Mouse (Mus musculus): ENCODE measurements around the gene Gm156.
"Not testable (repeated sequence)": the region's sequence is repeated elsewhere in the genome, so short reads cannot be mapped to it uniquely, and the experiment has no call there.

Gm156 gene

DNA sequence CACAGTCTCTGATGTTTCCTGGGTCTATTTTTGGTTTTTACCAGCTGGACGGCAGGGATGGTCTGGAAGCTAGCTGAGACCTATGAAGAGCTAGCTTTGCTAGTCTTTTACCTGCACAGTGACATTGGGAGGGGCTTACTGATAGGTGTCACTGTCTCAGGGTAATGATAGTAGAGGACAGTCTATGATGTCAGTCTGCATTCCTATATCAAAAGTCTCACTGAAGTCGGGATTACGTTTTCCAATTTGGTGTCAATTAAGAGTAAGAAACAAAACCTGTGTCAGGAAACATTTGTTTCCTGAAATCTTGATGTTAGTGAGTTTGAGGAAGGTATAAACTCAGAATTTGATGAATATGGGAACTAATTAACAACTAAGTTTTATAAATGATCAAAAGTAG, at the start of gene Gm156:
Gene Gm156 (minus strand): TSS at position 101 of the 400 bp plus-strand sequence.
- DNase-seq (ENCODE audit: low spot score in 2 of 2), result not testable (repeated sequence)

DNA sequence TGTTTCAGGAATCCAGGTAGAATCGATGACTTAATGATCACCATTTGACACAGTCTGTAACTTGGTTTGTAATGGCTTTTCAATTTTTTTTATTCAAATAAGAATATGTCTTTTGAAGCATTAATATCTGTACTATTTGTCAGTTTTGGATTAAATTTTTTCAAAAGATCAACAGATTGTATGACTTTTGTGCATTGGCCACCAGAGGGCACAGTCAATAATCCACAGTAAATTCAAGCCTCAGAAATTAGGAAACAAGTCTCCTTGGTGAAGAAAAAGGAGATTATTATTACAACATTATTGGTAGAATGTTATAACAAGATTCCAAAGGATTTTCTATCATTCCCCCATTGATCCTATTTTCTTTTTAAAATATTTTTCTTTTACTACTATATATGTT, 41.5 kb upstream of the Gm156 start:
- no peak for DNase-seq (ENCODE audit: low spot score in 2 of 2)

DNA sequence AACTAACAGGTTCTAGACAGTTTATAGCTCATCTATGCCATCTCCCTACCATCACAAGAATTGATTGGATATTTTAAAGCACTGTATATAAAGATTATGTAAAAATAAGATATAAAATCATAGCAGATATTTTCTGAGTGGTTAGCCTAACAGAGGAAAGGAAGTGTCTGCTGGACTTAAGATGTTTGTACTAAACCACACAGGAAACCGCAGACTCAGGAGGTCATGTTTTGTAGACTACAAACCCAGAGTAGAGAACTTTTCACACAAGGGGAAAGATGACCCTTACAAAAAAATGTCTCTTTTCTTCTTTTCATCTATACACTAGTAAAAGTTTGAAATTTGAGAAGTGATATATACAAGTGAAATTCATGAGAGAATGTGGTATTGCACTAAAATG, 39.9 kb upstream of the Gm156 start:
- DNase-seq (ENCODE audit: low spot score in 2 of 2), result no peak

DNA sequence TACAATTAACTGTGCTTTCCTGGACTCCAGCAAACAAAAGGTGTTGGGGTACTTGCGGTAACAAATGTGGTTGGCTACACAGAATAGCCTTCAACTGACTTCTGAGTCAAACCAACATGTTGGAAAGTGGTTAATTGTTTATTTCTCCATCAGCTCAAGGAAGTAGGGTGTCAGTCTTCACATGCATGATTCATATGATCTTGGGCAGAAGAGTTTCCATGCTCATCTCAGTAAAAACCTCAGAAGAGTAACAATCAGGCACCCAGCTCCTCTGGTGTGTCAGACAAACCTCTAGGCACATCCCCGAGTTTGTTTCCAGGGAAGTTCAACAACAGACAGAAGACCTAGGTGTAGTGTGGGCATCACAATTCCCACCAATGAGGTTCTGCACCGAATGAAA, 33.7 kb upstream of the Gm156 start:
- DNase-seq (ENCODE audit: low spot score in 2 of 2), result no peak

DNA sequence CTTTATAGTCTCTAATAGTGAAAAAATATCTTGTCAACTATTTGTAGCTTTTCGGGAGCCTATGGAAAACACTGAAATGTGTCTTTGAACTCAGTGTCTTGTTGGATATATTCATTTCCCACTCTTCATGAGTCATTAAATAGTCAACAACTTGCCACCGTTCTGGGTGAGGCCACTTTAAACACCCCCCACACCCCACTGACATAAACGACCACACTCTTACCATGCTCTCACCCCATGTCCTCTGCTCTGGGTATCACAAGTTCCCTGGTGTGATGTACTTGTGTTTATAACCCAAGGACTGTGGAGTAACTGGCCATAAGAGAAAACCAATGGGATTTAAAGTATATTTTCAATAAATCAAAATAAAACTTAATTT, 36.4 kb downstream of the Gm156 start:
- DNase-seq (ENCODE audit: low spot score in 2 of 2), result no peak

DNA sequence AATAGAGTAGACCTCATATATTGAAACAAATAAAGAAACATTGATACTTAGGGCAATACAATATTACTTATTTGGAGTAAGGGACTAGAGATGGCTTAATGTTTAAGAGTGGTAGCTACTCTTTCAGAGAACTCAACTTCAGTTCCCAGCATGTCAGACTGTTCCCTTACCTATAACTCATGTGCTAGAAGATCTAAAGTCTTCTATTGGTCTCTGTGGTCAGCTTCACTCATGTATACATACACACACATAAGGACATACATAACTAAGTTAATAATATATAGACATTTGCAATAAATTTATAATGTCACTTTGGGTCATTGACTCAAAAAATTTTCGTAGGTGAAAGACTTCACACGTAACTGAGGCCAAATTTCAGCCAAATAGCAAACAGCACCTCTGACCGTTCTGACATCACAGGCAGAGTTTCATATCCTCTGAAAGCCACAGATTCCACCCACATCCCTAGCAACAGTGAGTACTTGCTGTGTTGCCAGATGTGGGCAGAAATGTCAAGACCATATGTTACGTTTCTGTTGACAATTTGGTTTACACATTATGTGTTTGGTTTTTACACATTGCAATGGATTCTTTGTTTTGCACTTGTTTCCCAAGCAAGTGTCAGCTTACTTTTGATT, 36.9 kb downstream of the Gm156 start:
- DNase-seq (ENCODE audit: low spot score in 2 of 2), result no peak

DNA sequence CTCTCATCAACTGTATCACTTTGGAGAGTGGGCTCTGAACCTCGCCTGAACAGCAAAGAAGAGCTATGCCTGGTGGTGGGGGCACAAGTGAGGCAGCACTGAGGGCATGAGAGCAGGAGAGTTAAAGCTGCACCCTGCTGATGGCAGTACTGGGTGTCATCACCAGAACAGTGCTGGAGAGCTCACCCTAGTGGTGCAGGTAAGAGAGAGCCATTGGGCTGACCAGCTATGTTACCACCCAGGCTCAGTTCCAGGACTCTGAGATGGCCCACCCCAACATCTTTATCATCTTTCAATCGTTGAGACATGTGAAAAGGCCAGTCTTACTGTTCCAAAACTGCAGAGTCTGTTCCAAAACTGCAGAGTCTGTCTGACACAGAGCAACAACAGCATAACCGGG, 37.9 kb downstream of the Gm156 start:
- no peak for DNase-seq (ENCODE audit: low spot score in 2 of 2)

DNA sequence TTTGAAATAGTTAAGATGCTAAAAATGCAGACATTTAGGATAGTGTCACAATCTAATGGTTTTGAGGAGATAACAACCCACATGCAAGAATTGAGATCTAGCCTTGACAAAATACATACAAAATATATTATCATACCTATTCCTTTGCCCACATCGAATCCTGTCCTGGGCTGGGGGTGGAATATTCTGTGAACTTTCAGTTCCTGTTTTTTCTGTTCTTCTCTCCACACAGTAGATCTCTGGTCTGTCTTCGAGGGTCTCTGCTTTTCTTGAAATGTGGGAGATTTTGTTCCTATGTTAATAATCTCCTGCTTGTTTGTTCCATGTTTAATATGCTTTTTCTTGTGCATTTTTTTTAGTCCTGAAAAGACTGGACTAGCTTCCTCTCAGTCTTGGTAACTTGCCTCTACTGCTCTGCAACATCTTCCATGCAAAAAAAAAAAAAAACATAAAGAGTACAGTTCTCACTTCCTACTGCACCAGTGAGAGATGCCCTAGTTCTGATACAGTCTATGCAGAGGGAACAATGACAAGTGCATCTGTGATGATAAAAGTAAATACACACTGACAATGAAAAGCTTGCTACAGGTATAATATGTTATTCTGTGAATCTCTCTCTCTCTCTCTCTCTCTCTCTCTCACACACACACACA, 43.9 kb downstream of the Gm156 start, which contains the start of gene Klri2:
Gene Klri2 (minus strand): TSS at position 416 of the 653 bp plus-strand sequence.
- DNase-seq (ENCODE audit: low spot score in 2 of 2), result no peak

DNA sequence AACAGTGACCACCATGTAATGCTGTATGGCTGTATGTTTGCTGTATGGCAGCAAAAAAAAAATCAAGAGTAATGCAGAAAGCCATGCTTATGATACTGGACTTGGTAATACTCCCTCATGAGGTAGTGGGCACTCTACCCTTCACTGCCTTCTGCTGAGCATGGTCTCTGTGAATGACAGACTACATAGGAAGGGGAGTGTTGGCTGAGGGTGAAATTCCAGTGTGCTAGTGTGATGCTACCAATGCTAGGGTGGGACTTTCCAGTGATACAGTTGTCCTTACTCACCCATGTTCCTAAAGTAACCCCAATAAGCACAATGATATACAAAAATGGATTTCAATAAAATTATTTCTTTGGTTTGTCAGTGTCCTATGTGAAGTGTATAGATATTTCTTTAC, 47.7 kb downstream of the Gm156 start:
- DNase-seq (ENCODE audit: low spot score in 2 of 2), result no peak

DNA sequence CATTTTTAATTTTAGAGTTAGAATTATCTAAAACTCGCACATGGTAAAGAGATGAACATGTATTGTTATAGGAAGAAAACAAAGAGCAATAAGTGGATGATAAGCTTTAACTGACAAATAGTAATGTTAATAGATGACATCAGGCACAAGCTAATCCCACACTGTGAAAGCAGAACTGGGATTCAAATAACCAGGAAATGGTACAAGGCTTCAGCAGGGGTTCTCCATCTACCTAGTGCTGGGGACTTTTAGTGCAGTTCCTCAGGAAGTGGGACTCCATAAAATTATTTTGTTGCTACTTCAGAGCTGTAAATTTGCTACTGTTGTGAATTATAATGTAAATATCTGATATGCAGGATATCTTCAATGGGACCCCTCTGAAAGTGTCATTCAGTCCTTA, 56.8 kb downstream of the Gm156 start:
- no peak for DNase-seq (ENCODE audit: low spot score in 2 of 2)

DNA sequence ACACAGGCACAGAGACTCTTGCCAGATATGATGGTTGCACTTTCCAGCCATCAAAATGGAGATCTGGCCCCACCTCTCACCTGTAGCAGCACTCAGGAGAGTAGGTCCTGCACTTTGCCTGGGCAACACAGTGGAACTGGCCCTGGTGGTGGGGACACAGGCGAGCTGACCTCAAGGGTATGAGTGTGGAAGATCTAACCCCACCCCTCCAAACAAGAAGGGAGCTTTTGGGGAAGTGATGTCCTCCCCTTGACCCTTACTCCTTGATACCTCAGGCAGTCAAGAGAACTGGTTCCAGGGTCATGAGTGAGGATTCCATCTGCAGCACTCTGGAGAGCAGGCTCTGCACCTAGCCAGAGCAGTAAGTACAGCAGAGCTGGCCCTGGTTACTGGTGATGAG, 62.7 kb downstream of the Gm156 start:
- DNase-seq (ENCODE audit: low spot score in 2 of 2), result no peak

DNA sequence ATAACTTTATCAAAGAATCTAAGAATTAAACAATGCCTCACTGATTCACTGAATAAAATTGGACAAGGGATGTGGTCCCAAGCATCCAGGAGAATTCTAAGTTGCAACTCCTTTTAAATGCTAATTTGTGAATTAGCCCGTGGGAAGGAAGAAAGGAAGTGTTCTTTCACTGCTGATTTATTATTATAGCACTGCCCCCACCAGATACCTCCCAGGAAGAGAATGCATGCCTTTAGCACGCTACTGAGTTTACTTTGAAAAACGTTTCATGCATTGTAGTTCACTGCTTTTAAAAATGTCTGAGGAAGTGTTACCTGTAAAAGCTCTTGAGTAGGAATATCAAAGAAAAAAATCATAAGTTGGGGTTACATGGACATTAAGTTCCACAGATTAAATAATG, 63.6 kb downstream of the Gm156 start:
- no peak for DNase-seq (ENCODE audit: low spot score in 2 of 2)

DNA sequence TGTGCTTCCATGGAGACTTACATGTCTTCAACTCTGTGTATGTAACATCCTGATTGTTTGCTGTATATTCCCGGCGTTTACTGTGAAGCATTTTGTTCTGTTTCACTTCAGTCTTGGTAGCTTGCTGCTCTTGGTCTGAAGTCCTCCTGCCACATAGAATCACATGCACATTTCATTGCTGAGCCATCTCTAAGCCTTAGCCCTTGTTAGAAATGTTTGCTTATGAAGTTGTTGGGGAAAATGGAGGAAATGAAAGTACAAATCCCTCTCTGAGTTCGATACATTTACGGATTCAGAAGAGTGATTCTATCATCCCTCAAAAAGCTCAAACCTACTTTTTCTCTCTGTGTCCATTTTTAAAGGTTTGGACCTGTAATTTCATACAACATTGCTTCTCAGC, 67.0 kb downstream of the Gm156 start, which contains the start of gene Klri1:
Gene Klri1 (minus strand): TSS at position 101 of the 400 bp plus-strand sequence.
- no peak for DNase-seq (ENCODE audit: low spot score in 2 of 2)

All from spleen, postnatal 14 days (tissue).